Mouse (Mus musculus) gastrocnemius, postnatal 14 days (tissue): ENCODE measurements around the gene Rab4b. TPM values are rescaled to one million over a fixed set of nuclear protein-coding genes. Genes with fewer than 3 reads are reported as not detected.

Source experiments
- DNase-seq: peaks from one replicate; pipeline ENCODE4 v3.0.0; 2021; ENCODE audit warnings: mixed read lengths
- intact Hi-C: fragments of 180-260 bp; cut with DNase I; formaldehyde crosslinking; loops from one replicate; pipeline ENCODE4 v1.15.1; 2025; ENCODE audit warnings: low total_unique reads
- microRNA-seq, 2 experiments: library from miRNA; unstranded; fragments of <30 nt; microRNA quantifications; one replicate each; pipeline ENCODE4 v1.2.0; 2021
- total RNA-seq, 2 experiments: library from RNA; stranded (reverse); gene quantifications; 2 replicates each; pipeline ENCODE4 v1.2.3; 2021

Rab4b gene
- total RNA-seq, 2 experiments from 2014 or later, result 19.7 to 20.0 TPM

DNA sequence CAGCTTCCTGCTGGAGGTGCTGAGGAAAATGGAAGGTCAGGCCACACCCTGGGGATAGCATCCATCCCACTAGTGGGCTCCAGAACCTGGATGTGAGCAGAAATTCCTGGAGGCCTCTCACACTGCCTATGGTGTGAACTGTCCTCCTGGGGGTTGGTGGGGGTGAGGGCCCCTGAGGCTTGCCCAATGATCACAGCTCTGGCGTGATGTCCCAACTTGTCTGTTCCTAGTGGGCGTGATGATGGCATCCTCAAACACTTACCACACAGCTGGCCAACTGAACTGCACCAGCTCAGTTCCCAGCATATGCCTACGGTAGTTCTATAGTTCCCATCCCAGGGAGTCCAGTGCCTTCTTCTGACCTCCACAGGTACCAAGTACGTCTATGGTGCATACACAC, 53.7 kb downstream of the Rab4b start:
- intact Hi-C loops, result no loop called here
- DNase-seq, result no peak

GRCm38 (mm10) chr7:27124305-27124832, 54.3 kb downstream of the Rab4b start:
- intact Hi-C loops, result no loop called here
- no peak for DNase-seq

DNA sequence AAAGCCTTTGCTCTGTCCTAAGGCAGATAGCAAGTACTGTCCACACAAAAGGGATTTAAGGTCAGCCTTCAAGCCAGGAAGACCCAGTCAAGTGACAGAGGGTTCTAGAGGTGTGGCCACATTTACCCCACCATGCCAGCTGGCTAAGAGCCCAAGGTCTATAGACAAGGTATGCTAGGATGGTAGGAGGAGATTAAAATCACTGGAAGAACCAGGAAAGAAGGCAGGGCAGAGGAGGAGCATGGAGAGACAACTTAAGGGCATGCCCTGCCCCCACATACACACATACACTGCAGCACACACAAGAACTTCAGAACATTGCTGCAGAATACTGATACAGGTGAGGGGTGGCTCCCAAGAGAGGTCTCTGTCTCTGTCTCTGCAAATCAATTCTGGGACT, 59.0 kb downstream of the Rab4b start, which contains the start of gene Cyp2f2:
TSS of gene Cyp2f2 (plus strand) at position 234 of the 400 bp plus-strand sequence.
- intact Hi-C loops, result no loop called here

More for the DNA sequence above, 59.0 kb downstream of the Rab4b start, which contains the start of gene Cyp2f2:
- no peak for DNase-seq

Small RNAs within 50 kb of the gene (microRNA-seq; reads per million reads assigned to microRNA genes)
- 0 reads per million in 2 experiments for gene Mir1191
- 0 reads per million in 2 experiments for gene Mir3101

Other genes starting within 250 kb of the Rab4b start
- not detected for gene Cyp2a22, start 239.5 kb downstream of the Rab4b start, total RNA-seq
- gene Cyp2a12, start 149.8 kb downstream of the Rab4b start, total RNA-seq, result not detected
- under 1 TPM in 1 of 2 experiments, not detected in 1; 0.21 TPM for gene Cyp2f2, start 59.0 kb downstream of the Rab4b start, total RNA-seq
- gene Cyp2t4, start 25.2 kb downstream of the Rab4b start, total RNA-seq, result not detected
- gene Egln2, start 12.1 kb downstream of the Rab4b start, total RNA-seq, result 10 to 100 TPM; 83.0 to 87.9 TPM
- gene Gm21983, start 2.2 kb upstream of the Rab4b start, total RNA-seq, result not detected
- under 1 TPM; 0.44 to 0.68 TPM for gene Mia, start 2.3 kb upstream of the Rab4b start, total RNA-seq
- 10 to 100 TPM; 11.8 to 13.4 TPM for gene BC024978, start 16.9 kb upstream of the Rab4b start, total RNA-seq
- 10 to 100 TPM; 32.2 to 34.7 TPM for gene Snrpa, start 17.4 kb upstream of the Rab4b start, total RNA-seq
- 1 to 10 TPM; 3.2 to 3.9 TPM for gene Itpkc, start 49.8 kb upstream of the Rab4b start, total RNA-seq
- 1 to 10 TPM; 3.9 to 4.1 TPM for gene Coq8b, start 54.1 kb upstream of the Rab4b start, total RNA-seq
- 10 to 100 TPM in 1 of 2 experiments, 1 to 10 TPM in 1; 8.0 to 10.2 TPM for gene Numbl, start 79.5 kb upstream of the Rab4b start, total RNA-seq
- gene Ltbp4, start 158.8 kb upstream of the Rab4b start, total RNA-seq, result 100 to 1,000 TPM; 122 to 151 TPM
- gene Shkbp1, start 177.1 kb upstream of the Rab4b start, total RNA-seq, result 1 to 10 TPM; 3.5 to 5.3 TPM
- gene Gm20479, start 178.5 kb upstream of the Rab4b start, total RNA-seq, result under 1 TPM in 1 of 2 experiments, not detected in 1; 0.90 TPM